Mouse (Mus musculus): ENCODE data around the gene Pole. TPM values are rescaled to one million over a fixed set of nuclear protein-coding genes. Genes with fewer than 3 reads are reported as not detected.

Pole gene
- polyA plus RNA-seq (2015; fragmentation: Nextera tagmentation; extraction: Ambion mirVana): 15.5 and 16.5 TPM in 2 replicates

- Histone ChIP-seq H3K36me3 (ENCODE audit: control insufficient read depth, insufficient read depth) (peaks cover 8% of the 10 kb centered on the region; the same call in 1 of the 2 replicates), H3K27me3 (ENCODE audit: control insufficient read depth, insufficient read depth, low read depth, low read length) (no peaks in the 10 kb centered on the region), H3K4me2 (ENCODE audit: low read depth, low read length) (peak within 1 kb of the TSS; percentile 98), H3K4me1 (ENCODE audit: control insufficient read depth, low read depth, low read length) (peaks cover 24% of the 10 kb centered on the region), H3K9ac (ENCODE audit: low read depth, low read length) (peak within 1 kb of the TSS; percentile 83), H3K4me3 (ENCODE audit: low read depth, low read length) (peak within 1 kb of the TSS; percentile 82), H3K27ac (ENCODE audit: low read length) (peak within 1 kb of the TSS; percentile 81), H3K9me3 (replicated peaks; ENCODE audit: control insufficient read depth, low read length) (no peaks in the 10 kb centered on the region)
- WGBS (ENCODE audit: insufficient replicate concordance): under 1% methylated on average over 59 of the region's 64 CpGs
- ATAC-seq (ENCODE audit: low read depth): peak; percentile 97
Measured at GRCm38 (mm10) chr5:110285770-110286445, at the start of gene Pole, which contains the start of gene Pxmp2. Gene Pole (plus strand): TSS chr5:110286306. Gene Pxmp2 (minus strand): TSS chr5:110286186.

DNA sequence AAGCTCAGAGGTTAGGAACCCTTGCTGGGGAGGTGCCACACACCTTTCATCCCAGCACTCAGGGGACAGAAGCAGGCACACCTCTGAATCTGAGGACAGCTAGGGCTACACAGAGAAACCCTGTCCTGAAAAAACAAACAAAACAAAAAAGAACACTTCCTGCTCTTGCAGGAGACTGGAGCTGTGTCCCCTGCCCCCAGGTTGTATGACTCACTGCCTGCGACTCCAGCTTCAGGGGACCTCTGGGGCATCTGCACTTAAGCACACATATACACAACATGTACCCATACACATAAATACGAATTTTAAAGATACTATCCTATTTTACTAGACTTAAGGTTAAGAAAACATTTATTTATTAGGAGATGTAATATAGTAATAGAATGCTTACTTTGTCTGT, 42.0 kb upstream of the Pole start:
- H3K4me1 ChIP-seq (ENCODE audit: control insufficient read depth, low read depth, low read length): no peaks in the 10 kb centered on the region
- H3K36me3 ChIP-seq (ENCODE audit: control insufficient read depth, insufficient read depth): peaks cover 41% of the 10 kb centered on the region
- H3K27me3 ChIP-seq (ENCODE audit: control insufficient read depth, insufficient read depth, low read depth, low read length): no peaks in the 10 kb centered on the region
- H3K27ac ChIP-seq (ENCODE audit: low read length): no peak overlapping the region
- 72% methylated on average over 2 of the region's 2 CpGs for WGBS (ENCODE audit: insufficient replicate concordance)
- ATAC-seq (ENCODE audit: low read depth): no peak
- H3K9me3 ChIP-seq (replicated peaks; ENCODE audit: control insufficient read depth, low read length): no peaks in the 10 kb centered on the region
- no peak overlapping the region for H3K9ac ChIP-seq (ENCODE audit: low read depth, low read length)
- H3K4me2 ChIP-seq (ENCODE audit: low read depth, low read length): no peak overlapping the region
- H3K4me3 ChIP-seq (ENCODE audit: low read depth, low read length): no peak overlapping the region

GRCm38 (mm10) chr5:110266941-110267340, 19.2 kb upstream of the Pole start:
- Histone ChIP-seq H3K9me3 (replicated peaks; ENCODE audit: control insufficient read depth, low read length) (no peaks in the 10 kb centered on the region), H3K9ac (ENCODE audit: low read depth, low read length) (no peak overlapping the region), H3K27ac (ENCODE audit: low read length) (no peak overlapping the region), H3K27me3 (ENCODE audit: control insufficient read depth, insufficient read depth, low read depth, low read length) (no peaks in the 10 kb centered on the region), H3K4me1 (ENCODE audit: control insufficient read depth, low read depth, low read length) (peaks cover 8% of the 10 kb centered on the region), H3K4me2 (ENCODE audit: low read depth, low read length) (no peak overlapping the region), H3K36me3 (ENCODE audit: control insufficient read depth, insufficient read depth) (peaks cover 16% of the 10 kb centered on the region), H3K4me3 (ENCODE audit: low read depth, low read length) (no peak overlapping the region)
- ATAC-seq (ENCODE audit: low read depth): no peak
- WGBS (ENCODE audit: insufficient replicate concordance): 82% methylated on average over 4 of the region's 4 CpGs

DNA sequence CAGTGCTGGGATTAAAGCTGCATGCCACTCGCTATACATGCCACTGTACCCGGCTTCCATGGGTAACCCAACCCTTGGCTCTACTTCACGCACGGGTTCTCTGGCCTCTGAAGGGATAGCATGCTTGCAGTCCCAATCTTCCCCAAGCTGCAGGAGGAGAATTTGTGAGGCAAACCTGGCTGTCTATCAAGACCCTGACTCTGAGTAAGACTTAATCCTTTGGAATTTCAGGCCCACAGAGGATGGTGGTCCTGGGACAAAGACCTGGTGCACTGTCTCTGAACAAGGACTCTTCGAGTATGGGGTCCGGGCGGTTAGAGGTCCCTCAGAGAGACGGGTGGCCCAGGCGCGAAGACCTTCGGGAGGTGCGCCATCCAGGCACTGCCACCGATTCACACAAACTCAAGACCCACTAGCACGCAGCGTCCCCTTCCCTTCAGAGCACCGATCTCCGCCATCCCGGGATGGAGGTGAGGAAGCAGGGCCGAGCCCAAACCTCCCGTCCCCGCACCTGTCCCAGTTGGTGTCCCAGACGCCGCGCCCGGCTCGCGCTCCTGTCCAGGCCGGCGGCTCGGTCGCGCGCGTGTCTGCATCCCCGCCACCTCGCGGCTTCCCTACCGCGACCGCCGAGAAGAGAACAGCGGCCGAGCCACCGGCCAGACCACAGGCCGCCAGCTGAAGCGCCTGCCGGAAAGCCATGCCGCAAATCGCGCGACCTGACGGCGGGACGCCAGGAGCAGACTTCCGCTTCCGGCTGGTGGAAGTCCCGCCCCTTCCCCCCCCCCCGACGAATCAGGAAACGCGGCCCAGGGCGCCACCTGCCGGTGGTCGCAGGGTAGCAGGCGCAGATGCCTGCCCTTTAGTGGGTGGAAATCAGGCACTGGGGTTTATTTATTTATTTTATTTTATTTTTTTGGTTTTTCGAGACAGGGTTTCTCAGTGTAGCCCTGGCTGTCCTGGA, 16.7 kb upstream of the Pole start, which contains the start of gene Pgam5:
Pgam5 (minus strand) TSS at position 773 of the 961 bp plus-strand sequence.
- Histone ChIP-seq H3K4me2 (ENCODE audit: low read depth, low read length) (peak within 1 kb of the TSS; percentile 92), H3K9me3 (replicated peaks; ENCODE audit: control insufficient read depth, low read length) (no peaks in the 10 kb centered on the region), H3K9ac (ENCODE audit: low read depth, low read length) (peak within 1 kb of the TSS; percentile 82), H3K4me1 (ENCODE audit: control insufficient read depth, low read depth, low read length) (peaks cover 15% of the 10 kb centered on the region), H3K27me3 (ENCODE audit: control insufficient read depth, insufficient read depth, low read depth, low read length) (no peaks in the 10 kb centered on the region), H3K36me3 (ENCODE audit: control insufficient read depth, insufficient read depth) (peaks cover 15% of the 10 kb centered on the region), H3K27ac (ENCODE audit: low read length) (peak within 1 kb of the TSS; percentile 42; the same call in 1 of the 2 replicates), H3K4me3 (ENCODE audit: low read depth, low read length) (peak within 1 kb of the TSS; percentile 90)
- peak; percentile 89 for ATAC-seq (ENCODE audit: low read depth)
- under 1% methylated on average over 62 of the region's 66 CpGs for WGBS (ENCODE audit: insufficient replicate concordance)

- WGBS (ENCODE audit: insufficient replicate concordance): 87% methylated on average over 6 of the region's 6 CpGs
- H3K4me1 ChIP-seq (ENCODE audit: control insufficient read depth, low read depth, low read length): peaks cover 20% of the 10 kb centered on the region
- H3K27ac ChIP-seq (ENCODE audit: low read length): no peak overlapping the region
- no peaks in the 10 kb centered on the region for H3K9me3 ChIP-seq (replicated peaks; ENCODE audit: control insufficient read depth, low read length)
- H3K4me3 ChIP-seq (ENCODE audit: low read depth, low read length): no peak overlapping the region
- H3K9ac ChIP-seq (ENCODE audit: low read depth, low read length): no peak overlapping the region; the same call in 1 of the 2 replicates
- ATAC-seq (ENCODE audit: low read depth): no peak
- no peak overlapping the region for H3K4me2 ChIP-seq (ENCODE audit: low read depth, low read length)
- H3K36me3 ChIP-seq (ENCODE audit: control insufficient read depth, insufficient read depth): peaks cover 7% of the 10 kb centered on the region
- no peaks in the 10 kb centered on the region for H3K27me3 ChIP-seq (ENCODE audit: control insufficient read depth, insufficient read depth, low read depth, low read length)
Measured at GRCm38 (mm10) chr5:110270242-110270641, 15.9 kb upstream of the Pole start.

DNA sequence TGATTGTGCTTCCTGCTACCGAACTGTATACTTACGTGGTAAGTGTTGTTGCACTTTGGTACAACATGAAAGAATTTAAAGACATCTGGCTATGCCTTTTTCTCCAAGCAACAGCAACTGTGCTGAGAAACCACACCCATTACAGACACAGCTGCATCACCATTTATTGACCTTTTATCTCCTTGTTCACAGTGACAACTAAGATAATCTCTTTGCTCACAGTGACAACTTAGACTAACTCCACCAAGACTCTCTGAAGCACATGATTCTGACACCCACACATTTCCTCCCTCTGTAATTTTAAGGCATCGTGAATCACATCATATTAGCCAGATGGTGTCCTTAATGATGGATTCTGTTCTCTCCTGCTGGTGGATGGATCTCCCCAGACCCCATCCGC, 12.0 kb upstream of the Pole start:
- no peak overlapping the region for H3K27ac ChIP-seq (ENCODE audit: low read length)
- 0 out of 2 replicates have a peak, but pooled peaks cover 4% of the 10 kb centered on the region for H3K36me3 ChIP-seq (ENCODE audit: control insufficient read depth, insufficient read depth)
- peaks cover 12% of the 10 kb centered on the region for H3K4me1 ChIP-seq (ENCODE audit: control insufficient read depth, low read depth, low read length)
- H3K9ac ChIP-seq (ENCODE audit: low read depth, low read length): no peak overlapping the region
- ATAC-seq (ENCODE audit: low read depth): peak; percentile 39; the same call in 1 of the 2 replicates
- 62% methylated on average over 4 of the region's 4 CpGs for WGBS (ENCODE audit: insufficient replicate concordance)
- H3K9me3 ChIP-seq (replicated peaks; ENCODE audit: control insufficient read depth, low read length): no peaks in the 10 kb centered on the region
- H3K4me2 ChIP-seq (ENCODE audit: low read depth, low read length): no peak overlapping the region
- no peaks in the 10 kb centered on the region for H3K27me3 ChIP-seq (ENCODE audit: control insufficient read depth, insufficient read depth, low read depth, low read length)
- H3K4me3 ChIP-seq (ENCODE audit: low read depth, low read length): no peak overlapping the region

DNA sequence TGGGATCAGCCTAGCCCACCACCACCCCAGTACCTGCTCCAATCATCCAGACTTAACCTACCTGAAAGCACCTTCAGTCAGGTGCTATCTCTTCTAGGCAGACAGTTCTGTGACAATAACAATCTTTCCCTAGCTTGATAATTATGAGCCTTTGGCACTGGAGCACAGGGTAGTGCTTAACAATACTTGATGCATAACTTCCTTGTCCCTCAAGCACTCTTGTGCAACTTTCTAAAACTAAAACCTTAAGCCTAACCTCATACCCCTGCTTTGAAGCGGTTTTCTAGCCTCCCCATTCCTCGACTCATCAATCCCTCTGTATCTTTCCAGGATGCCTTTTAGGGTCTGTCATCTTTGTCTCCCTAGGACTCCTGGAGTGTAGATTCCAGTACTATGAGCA, 11.3 kb upstream of the Pole start:
- 0 out of 2 replicates have a peak, but pooled peaks cover 4% of the 10 kb centered on the region for H3K36me3 ChIP-seq (ENCODE audit: control insufficient read depth, insufficient read depth)
- no peak overlapping the region for H3K4me2 ChIP-seq (ENCODE audit: low read depth, low read length)
- ATAC-seq (ENCODE audit: low read depth): no peak
- peaks cover 12% of the 10 kb centered on the region for H3K4me1 ChIP-seq (ENCODE audit: control insufficient read depth, low read depth, low read length)
- H3K4me3 ChIP-seq (ENCODE audit: low read depth, low read length): no peak overlapping the region
- H3K27ac ChIP-seq (ENCODE audit: low read length): no peak overlapping the region
- H3K9me3 ChIP-seq (replicated peaks; ENCODE audit: control insufficient read depth, low read length): no peaks in the 10 kb centered on the region
- no peaks in the 10 kb centered on the region for H3K27me3 ChIP-seq (ENCODE audit: control insufficient read depth, insufficient read depth, low read depth, low read length)
- WGBS (ENCODE audit: insufficient replicate concordance): 69% methylated on average over 2 of the region's 2 CpGs
- H3K9ac ChIP-seq (ENCODE audit: low read depth, low read length): no peak overlapping the region

DNA sequence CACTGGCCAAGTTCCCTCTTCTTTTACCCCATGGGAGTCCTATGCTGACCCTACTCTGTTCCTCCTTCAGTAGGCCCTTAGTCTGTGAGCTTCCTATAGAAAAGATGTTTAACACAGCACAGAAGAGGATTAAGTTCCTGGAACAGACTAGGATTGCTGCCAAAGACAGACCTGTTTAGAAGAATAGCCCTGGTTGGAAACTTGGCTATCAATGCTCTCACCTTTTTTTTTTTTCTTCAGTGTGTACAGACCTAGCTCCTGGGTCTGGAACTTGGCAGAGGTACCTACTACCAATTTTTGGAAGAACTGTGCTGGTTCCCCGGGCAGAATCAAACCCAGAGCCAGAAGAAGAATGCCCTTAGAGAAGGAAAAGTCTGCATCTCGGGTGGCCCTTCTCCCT, 9.7 kb upstream of the Pole start:
- no peak overlapping the region for H3K9ac ChIP-seq (ENCODE audit: low read depth, low read length)
- 68% methylated on average over 2 of the region's 2 CpGs for WGBS (ENCODE audit: insufficient replicate concordance)
- H3K27ac ChIP-seq (ENCODE audit: low read length): no peak overlapping the region
- H3K36me3 ChIP-seq (ENCODE audit: control insufficient read depth, insufficient read depth): 0 out of 2 replicates have a peak, but pooled peaks cover 4% of the 10 kb centered on the region
- peaks cover 12% of the 10 kb centered on the region for H3K4me1 ChIP-seq (ENCODE audit: control insufficient read depth, low read depth, low read length)
- H3K9me3 ChIP-seq (replicated peaks; ENCODE audit: control insufficient read depth, low read length): no peaks in the 10 kb centered on the region
- no peak overlapping the region for H3K4me2 ChIP-seq (ENCODE audit: low read depth, low read length)
- no peaks in the 10 kb centered on the region for H3K27me3 ChIP-seq (ENCODE audit: control insufficient read depth, insufficient read depth, low read depth, low read length)
- ATAC-seq (ENCODE audit: low read depth): no peak
- no peak overlapping the region for H3K4me3 ChIP-seq (ENCODE audit: low read depth, low read length)
